Mouse (Mus musculus) gastrocnemius, postnatal 36 days (tissue): ENCODE measurements around the gene Ttc32. TPM values are rescaled to one million over a fixed set of nuclear protein-coding genes. Genes with fewer than 3 reads are reported as not detected.

Source experiments
- total RNA-seq, 2 experiments: library from RNA; stranded (reverse); gene quantifications; 2 replicates each; pipeline ENCODE4 v1.2.3; 2021

Gene Ttc32
- total RNA-seq, 2 experiments from 2014 or later, result 17.5 to 23.0 TPM

Other genes starting within 250 kb of the Ttc32 start
- 100 to 1,000 TPM; 214 to 221 TPM for gene Laptm4a, start 108.3 kb upstream of the Ttc32 start, total RNA-seq
- gene Matn3, start 82.1 kb upstream of the Ttc32 start, total RNA-seq, result under 1 TPM; 0.12 to 0.59 TPM
- gene Wdr35, start 56.1 kb upstream of the Ttc32 start, total RNA-seq, result 10 to 100 TPM in 1 of 2 experiments, 1 to 10 TPM in 1; 9.3 to 10.6 TPM